Mouse (Mus musculus) inflammation-experienced regulatory T-cells, adult 16 weeks (primary cell): Measurements from ENCODE around the gene Pcnt. TPM values are rescaled to one million over a fixed set of nuclear protein-coding genes. Genes with fewer than 3 reads are reported as not detected.

ENCODE experiments used
- polyA plus RNA-seq: library from polyadenylated mRNA; unstranded; fragments of 100-300 nt; shearing (Covaris generic); gene quantifications from one replicate; pipeline ENCODE4 v1.2.1, GENCODE M21; 2017

The Pcnt gene
- 28.5 TPM for polyA plus RNA-seq

GRCm38 (mm10) chr10:76442178-76443088 is at the start of gene Pcnt:
Pcnt (minus strand) TSS chr10:76442786.

GRCm38 (mm10) chr10:76468203-76469162 is 25.9 kb upstream of the Pcnt start, which contains the start of the genes Mcm3ap and Ybey:
Mcm3ap (plus strand) TSS chr10:76468927.
Ybey (minus strand) TSS chr10:76469114.

GRCm38 (mm10) chr10:76448851-76449250 is 6.3 kb upstream of the Pcnt start, which contains the start of gene 2610028H24Rik:
2610028H24Rik (plus strand) TSS chr10:76449081.

GRCm38 (mm10) chr10:76440281-76440680 is 2.3 kb downstream of the Pcnt start, which contains the start of gene AC141477.1:
AC141477.1 (minus strand) TSS chr10:76440444.

GRCm38 (mm10) chr10:76344711-76345539 is 97.7 kb downstream of the Pcnt start, which contains the start of gene Dip2a:
Dip2a (minus strand) TSS chr10:76345291.

Other genes starting within 250 kb of the Pcnt start
- 38.2 TPM for gene Prmt2, start 204.9 kb downstream of the Pcnt start, polyA plus RNA-seq
- not detected for gene S100b, start 188.9 kb downstream of the Pcnt start, polyA plus RNA-seq
- gene Dip2a, start 97.5 kb downstream of the Pcnt start, polyA plus RNA-seq, result 2.2 TPM
- 17.8 TPM for gene AC141477.1, start 2.3 kb downstream of the Pcnt start, polyA plus RNA-seq
- gene 2610028H24Rik, start 6.3 kb upstream of the Pcnt start, polyA plus RNA-seq, result not detected
- 91.4 TPM for gene Mcm3ap, start 26.1 kb upstream of the Pcnt start, polyA plus RNA-seq
- gene Ybey, start 26.3 kb upstream of the Pcnt start, polyA plus RNA-seq, result 5.0 TPM
- 19.7 TPM for gene Lss, start 88.8 kb upstream of the Pcnt start, polyA plus RNA-seq
- gene Spatc1l, start 119.5 kb upstream of the Pcnt start, polyA plus RNA-seq, result not detected
- gene Ftcd, start 132.9 kb upstream of the Pcnt start, polyA plus RNA-seq, result not detected
- gene Col6a2, start 180.8 kb upstream of the Pcnt start, polyA plus RNA-seq, result not detected